Comparison of ENCODE assay signal across 37 mouse cellular contexts in the genomic region with DNA sequence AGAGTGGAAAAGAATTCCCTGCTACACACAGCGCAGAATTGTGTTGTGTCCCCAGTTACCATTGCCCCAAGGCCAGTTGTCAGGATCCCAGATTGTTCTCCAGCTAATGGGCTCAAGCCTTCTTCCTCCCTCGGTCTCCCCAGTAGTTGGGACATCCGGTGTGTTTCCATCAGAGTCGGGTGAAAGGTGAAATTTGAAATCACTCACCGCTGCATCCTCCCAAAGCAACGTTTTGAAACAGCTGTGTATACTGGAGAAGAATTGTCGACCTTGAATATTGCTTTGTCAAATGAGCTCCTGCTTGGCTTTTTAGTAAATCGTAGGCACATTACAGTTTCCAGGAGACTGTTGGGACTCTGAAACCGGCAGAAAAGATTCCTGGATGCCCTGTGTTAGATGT. TPM values are rescaled to one million over a fixed set of nuclear protein-coding genes. Genes with fewer than 3 reads are reported as not detected.
DNase-seq lines count a peak whose midpoint lies in the region; ATAC-seq and TF ChIP-seq lines count a peak whose summit lies in the region.
"Had no signal": no experiment of that assay in that cellular context is flagged by ENCODE, and none has a peak within 500 bp of the region (broad histone marks: within the 10 kb centered on the region; RNA-seq: fewer than 3 reads in every experiment).

No protein-coding gene starts in this region.

- no peaks in the 10 kb centered on the region for H3K36me3 ChIP-seq in lung, embryonic 14.5 days (ENCODE audit: insufficient read depth)
- H3K36me3 ChIP-seq in lung, postnatal 0 days (ENCODE audit: insufficient read depth, low read length), result no peaks in the 10 kb centered on the region
- no peaks in the 10 kb centered on the region for H3K36me3 ChIP-seq in ES-Bruce4 (ENCODE audit: control insufficient read depth, insufficient read depth, low read length, poor library complexity, severe bottlenecking)
- H3K36me3 ChIP-seq: G1E; heart, embryonic 12.5 days; hindbrain, embryonic 15.5 days; intestine, embryonic 15.5 days; liver, embryonic 15.5 days; midbrain, embryonic 15.5 days had no signal

- H3K27ac ChIP-seq in lung, embryonic 14.5 days (ENCODE audit: low read depth), result no peak overlapping the region
- no peak overlapping the region for H3K27ac ChIP-seq in lung, postnatal 0 days (ENCODE audit: low read length)
- H3K27ac ChIP-seq in ES-Bruce4 (ENCODE audit: insufficient read depth, low read length), result peak overlapping the region; percentile 79
- H3K27ac ChIP-seq: gastrocnemius, adult 2 months; hindbrain, embryonic 15.5 days; intestine, embryonic 15.5 days; kidney, postnatal 0 days; liver, embryonic 15.5 days; midbrain, embryonic 15.5 days had no signal

- no peak for TF ChIP-seq EP300 in lung, postnatal 0 days (IDR thresholded peaks at IDR 0.05)
- no peak for TF ChIP-seq EP300 in ES-Bruce4 (IDR thresholded peaks at IDR 0.05; ENCODE audit: insufficient read depth, low read depth, low read length)

- peaks cover 8% of the 10 kb centered on the region; the same call in 1 of the 2 replicates for H3K27me3 ChIP-seq in lung, embryonic 14.5 days (ENCODE audit: insufficient read depth, low read length)
- H3K27me3 ChIP-seq in lung, postnatal 0 days (replicated peaks; ENCODE audit: insufficient read depth, low read length), result no peaks in the 10 kb centered on the region
- H3K27me3 ChIP-seq in ES-Bruce4 (ENCODE audit: control insufficient read depth, insufficient read depth, low read length, poor library complexity, severe bottlenecking), result no peaks in the 10 kb centered on the region

- TF ChIP-seq POLR2A in ES-Bruce4 (IDR thresholded peaks at IDR 0.05; ENCODE audit: insufficient read depth, low read length), result no peak

- H3K4me1 ChIP-seq in lung, embryonic 14.5 days (ENCODE audit: insufficient read depth), result peaks cover 5% of the 10 kb centered on the region; the same call in 1 of the 2 replicates
- no peaks in the 10 kb centered on the region; the same call in 1 of the 2 replicates for H3K4me1 ChIP-seq in lung, postnatal 0 days (ENCODE audit: insufficient read depth, low read depth, low read length)
- H3K4me1 ChIP-seq in ES-Bruce4 (ENCODE audit: control insufficient read depth, insufficient read depth, low read length), result peaks cover 3% of the 10 kb centered on the region

- peak; percentile 22 for DNase-seq in lung, embryonic 14.5 days
- no peak for DNase-seq in lung, postnatal 0 days (ENCODE audit: low spot score)
- peak; percentile 26 for DNase-seq in thymus, postnatal 4 days
- no peak for DNase-seq in thymus, postnatal 14 days
- peak; percentile 49 for DNase-seq in naive thymus-derived CD4-positive, alpha-beta T cell, adult 2 months (ENCODE audit: low read depth)
- no peak for DNase-seq in B cell, adult 2 months
- DNase-seq: adrenal gland, adult 8-10 months; cerebellum, adult 9-10 months; cerebellum, postnatal 36 days; gastrocnemius, adult 2 months; gastrocnemius, postnatal 36 days; heart, adult 18-20 months; heart, postnatal 10 days; kidney, postnatal 4 days; left cerebral cortex, postnatal 4 days; lung, postnatal 4 days; right cerebral cortex, postnatal 4 days had no signal

- ATAC-seq in lung, embryonic 14.5 days (ENCODE audit: insufficient read depth), result no peak
- no peak for ATAC-seq in lung, postnatal 0 days
- ATAC-seq in megakaryocyte-erythroid progenitor cell, adult 5-6 weeks (replicated peaks; ENCODE audit: low FRiP score, low TSS enrichment, poor library complexity, severe bottlenecking), result no peak
- ATAC-seq: forebrain, embryonic 16.5 days; midbrain, embryonic 15.5 days had no signal

- no peak for TF ChIP-seq CTCF in lung, embryonic 14.5 days (IDR thresholded peaks at IDR 0.05; ENCODE audit: low read depth)
- no peak for TF ChIP-seq CTCF in lung, postnatal 0 days (IDR thresholded peaks at IDR 0.05)
- TF ChIP-seq CTCF in ES-Bruce4 (IDR thresholded peaks at IDR 0.05; ENCODE audit: low read depth, low read length), result no peak

- H3K4me3 ChIP-seq in lung, embryonic 14.5 days (ENCODE audit: low read depth, low read length), result no peak overlapping the region
- no peak overlapping the region for H3K4me3 ChIP-seq in lung, postnatal 0 days (ENCODE audit: low read depth, low read length)
- no peak overlapping the region for H3K4me3 ChIP-seq in ES-Bruce4 (ENCODE audit: low read depth, low read length)
- H3K4me3 ChIP-seq: erythroblast, embryonic 14.5 days had no signal

- 50% methylated on average over 9 of the region's 9 CpGs for WGBS in lung, embryonic 14.5 days
- WGBS in lung, postnatal 0 days, result 55% methylated on average over 9 of the region's 9 CpGs

- H3K9me3 ChIP-seq in lung, embryonic 14.5 days (ENCODE audit: low read depth, low read length), result no peaks in the 10 kb centered on the region
- no peaks in the 10 kb centered on the region for H3K9me3 ChIP-seq in lung, postnatal 0 days (ENCODE audit: low read length)
- H3K9me3 ChIP-seq in ES-Bruce4 (replicated peaks; ENCODE audit: control insufficient read depth, insufficient read depth, low read length, poor library complexity, severe bottlenecking), result no peaks in the 10 kb centered on the region
- H3K9me3 ChIP-seq: heart, embryonic 12.5 days; hindbrain, embryonic 15.5 days; intestine, embryonic 15.5 days; liver, embryonic 15.5 days; megakaryocyte, embryonic 14.5 days; midbrain, embryonic 15.5 days had no signal

- H3K4me2 ChIP-seq in lung, embryonic 14.5 days, result no peak overlapping the region
- H3K4me2 ChIP-seq in lung, postnatal 0 days (replicated peaks; ENCODE audit: low read depth, low read length), result no peak overlapping the region

- no peak overlapping the region for H3K9ac ChIP-seq in lung, embryonic 14.5 days
- no peak overlapping the region for H3K9ac ChIP-seq in lung, postnatal 0 days (replicated peaks; ENCODE audit: low read depth)
- H3K9ac ChIP-seq in ES-Bruce4 (ENCODE audit: low read depth, poor library complexity, severe bottlenecking), result 0 out of 2 replicates have a peak overlapping the region, but pooled peaks have one; percentile 38
- H3K9ac ChIP-seq: hindbrain, embryonic 15.5 days; intestine, embryonic 15.5 days; liver, embryonic 15.5 days; midbrain, embryonic 15.5 days had no signal

RNA-seq across cellular contexts. Expression of gene Fam169b, which starts 1.3 kb away (rescaled TPM):
- 0.54 and 1.5 TPM in 2 replicates for polyA plus RNA-seq in lung, embryonic 14.5 days (2014; fragmentation: Nextera tagmentation; extraction: Ambion mirVana)
- 0.37 and 0.69 TPM in 2 replicates for polyA plus RNA-seq in lung, postnatal 0 days (2015; fragmentation: Nextera tagmentation; extraction: Ambion mirVana)
- 7.5 and 7.8 TPM in 2 replicates for polyA plus RNA-seq in ES-Bruce4 (2011; ENCODE audit: insufficient read depth, insufficient read length, low read depth, missing spikeins)
- total RNA-seq in megakaryocyte-erythroid progenitor cell, adult 5-6 weeks (2014; fragmentation: Nextera tagmentation), result 0.87 and 1.9 TPM in 2 replicates
- 0.23 TPM in 1 of 2 replicates, not detected in the other for total RNA-seq in megakaryocyte-erythroid progenitor cell, adult 5-6 weeks (2017)
- polyA plus RNA-seq: erythroblast, embryonic 14.5 days; forebrain, embryonic 16.5 days; G1E; midbrain, embryonic 15.5 days had no signal

RNA-seq across cellular contexts. Expression of gene Pgpep1l, which starts 10.9 kb away (rescaled TPM):
- not detected in 2 replicates for polyA plus RNA-seq in lung, embryonic 14.5 days (2014; fragmentation: Nextera tagmentation; extraction: Ambion mirVana)
- not detected in 2 replicates for polyA plus RNA-seq in lung, postnatal 0 days (2015; fragmentation: Nextera tagmentation; extraction: Ambion mirVana)
- 3.4 and 3.5 TPM in 2 replicates for polyA plus RNA-seq in ES-Bruce4 (2011; ENCODE audit: insufficient read depth, insufficient read length, low read depth, missing spikeins)
- not detected in 2 replicates for total RNA-seq in megakaryocyte-erythroid progenitor cell, adult 5-6 weeks (2014; fragmentation: Nextera tagmentation)
- total RNA-seq in megakaryocyte-erythroid progenitor cell, adult 5-6 weeks (2017), result not detected in 2 replicates
- total RNA-seq: G1E; heart, adult 18-20 months; heart, postnatal 10 days; hematopoietic stem cell, adult 5-6 weeks; left cerebral cortex, postnatal 4 days; neutrophil, adult 5-6 weeks had no signal
- polyA plus RNA-seq: C2C12; embryonic facial prominence, embryonic 14.5 days; erythroblast, embryonic 14.5 days; forebrain, embryonic 11.5 days; forebrain, embryonic 16.5 days; heart, embryonic 12.5 days; hindbrain, embryonic 15.5 days; intestine, embryonic 15.5 days; liver, embryonic 15.5 days; lung, embryonic 16.5 days; midbrain, embryonic 15.5 days; neural tube, embryonic 11.5 days; stomach, embryonic 14.5 days had no signal

Comparison
In these comparisons a context has a peak if more than half of its experiments do, and no peak if none do; other contexts are left out.
1. DNase-seq: peak in lung, embryonic 14.5 days (single experiment), thymus, postnatal 4 days (single experiment) and naive thymus-derived CD4-positive, alpha-beta T cell, adult 2 months (single experiment); none in lung, postnatal 0 days (single experiment), thymus, postnatal 14 days (single experiment) and B cell, adult 2 months (0 of 2).